Mouse (Mus musculus) heart, adult 2 months (tissue): ENCODE results near the gene Rxrg. TPM values are rescaled to one million over a fixed set of nuclear protein-coding genes. Genes with fewer than 3 reads are reported as not detected.

Experiments
- DNase-seq, 2 experiments: peaks; one replicate each; pipeline ENCODE4 v3.0.0; 2021
- H3K27ac ChIP-seq: fragments of 200-600 bp; 2 replicates; pipeline ENCODE4 v1.8.1; 2022
- H3K27me3 ChIP-seq: fragments of 200-500 bp; 2 replicates; pipeline ENCODE4 v1.6.1; 2012; ENCODE audit warnings: mild to moderate bottlenecking, low read length, inconsistent platforms, mixed read lengths; ENCODE audit not compliant: control insufficient read depth, insufficient read depth
- H3K36me3 ChIP-seq: fragments of 200-500 bp; 2 replicates; pipeline ENCODE4 v1.6.1; 2012; ENCODE audit warnings: low read length, inconsistent platforms; ENCODE audit not compliant: control insufficient read depth, insufficient read depth
- H3K4me1 ChIP-seq: fragments of 200-500 bp; 2 replicates; pipeline ENCODE4 v1.6.1; 2011; ENCODE audit warnings: low read length; ENCODE audit not compliant: control insufficient read depth, insufficient read depth
- H3K4me3 ChIP-seq: fragments of 200-600 bp; 2 replicates; pipeline ENCODE4 v1.8.1; 2022
- H3K79me2 ChIP-seq: fragments of 200-500 bp; replicated peaks from 2 replicates; pipeline ENCODE4 v1.6.1; 2012; ENCODE audit warnings: mild to moderate bottlenecking, inconsistent platforms, low read length, moderate library complexity, mixed read lengths; ENCODE audit not compliant: control insufficient read depth, insufficient read depth
- H3K9ac ChIP-seq: fragments of 200-500 bp; 2 replicates; pipeline ENCODE4 v1.6.1; 2012; ENCODE audit warnings: low read depth, mild to moderate bottlenecking, control low read depth, inconsistent platforms, low read length, mixed read lengths
- CTCF ChIP-seq: fragments of 200-600 bp; IDR thresholded peaks from 2 replicates; pipeline ENCODE4 v1.8.1; 2022; ENCODE audit warnings: antibody characterized with exemption, mild to moderate bottlenecking, moderate library complexity
- EP300 ChIP-seq: fragments of 200-500 bp; IDR thresholded peaks from 2 replicates; pipeline ENCODE4 v1.6.1; 2011; ENCODE audit warnings: low read depth, low read length, control low read depth; ENCODE audit not compliant: insufficient read depth
- POLR2A ChIP-seq: fragments of 200-500 bp; IDR thresholded peaks from 2 replicates; pipeline ENCODE4 v1.6.1; 2011; ENCODE audit warnings: mild to moderate bottlenecking, low read depth, low read length, control low read depth; ENCODE audit not compliant: insufficient read depth
- WGBS: fragments of 180-500 bp; shearing (Covaris S2); methylation state at CpG from one replicate; pipeline ENCODE4 v1.1.7; 2018; 5-methylcytosine and 5-hydroxymethylcytosine counted together
- intact Hi-C: fragments of 180-260 bp; cut with DNase I; formaldehyde crosslinking; loops from one replicate; pipeline ENCODE4 v1.15.1; 2025
- polyA plus RNA-seq: library from polyadenylated mRNA; depleted of rRNA; stranded (reverse); fragments of >200 nt; gene quantifications from 2 replicates; pipeline ENCODE4 v1.2.3, GENCODE M21; 2012
- total RNA-seq, 2 experiments: library from RNA; stranded (reverse); gene quantifications; 2 replicates each; pipeline ENCODE4 v1.2.3; 2021

Rxrg gene
- total and polyA plus RNA-seq, 3 experiments, result 64.2 to 81.3 (median 67.0) TPM

GRCm38 (mm10) chr1:167583195-167583594 lies 15.0 kb upstream of the Rxrg start:
- Histone ChIP-seq H3K4me3 (no peak overlapping the region), H3K4me1 (no peaks in the 10 kb centered on the region)
- WGBS, result 62% methylated on average over 6 of the region's 6 CpGs

GRCm38 (mm10) chr1:167583888-167584287 lies 14.3 kb upstream of the Rxrg start:
- Histone ChIP-seq H3K79me2 (no peaks in the 10 kb centered on the region), H3K4me3 (no peak overlapping the region), H3K4me1 (peaks cover under 1% of the 10 kb centered on the region; the same call in 1 of the 2 replicates), H3K9ac (no peak overlapping the region), H3K27me3 (no peaks in the 10 kb centered on the region), H3K36me3 (no peaks in the 10 kb centered on the region), H3K27ac (no peak overlapping the region)
- no peak for DNase-seq
- WGBS, result 52% methylated on average over 12 of the region's 12 CpGs
- TF ChIP-seq POLR2A, result no peak
- TF ChIP-seq EP300, result no peak
- TF ChIP-seq CTCF, result no peak
- intact Hi-C loops, result no loop called here

More at GRCm38 (mm10) chr1:167583195-167583594, 15.0 kb upstream of the Rxrg start:
- TF ChIP-seq POLR2A (no peak), CTCF (no peak)
- intact Hi-C loops, result no loop called here
- Histone ChIP-seq H3K27ac (no peak overlapping the region), H3K9ac (no peak overlapping the region), H3K79me2 (no peaks in the 10 kb centered on the region), H3K27me3 (no peaks in the 10 kb centered on the region), H3K36me3 (no peaks in the 10 kb centered on the region)
- no peak for DNase-seq

GRCm38 (mm10) chr1:167588747-167589558 lies 9.2 kb upstream of the Rxrg start:
- no peaks in the 10 kb centered on the region for H3K79me2 ChIP-seq
- TF ChIP-seq CTCF, result no peak
- no peak for TF ChIP-seq POLR2A
- no peak for TF ChIP-seq EP300
- H3K9ac ChIP-seq, result no peak overlapping the region
- H3K4me3 ChIP-seq, result no peak overlapping the region
- peaks cover 3% of the 10 kb centered on the region; the same call in 1 of the 2 replicates for H3K4me1 ChIP-seq
- no peaks in the 10 kb centered on the region for H3K27me3 ChIP-seq
- H3K36me3 ChIP-seq, result no peaks in the 10 kb centered on the region
- intact Hi-C loops, result no loop called here
- peak overlapping the region; percentile 36; the same call in 1 of the 2 replicates for H3K27ac ChIP-seq
- DNase-seq, result peak in 1 of 2 experiments; percentile 26
- 70% methylated on average over 16 of the region's 16 CpGs for WGBS

GRCm38 (mm10) chr1:167592175-167592574 lies 6.0 kb upstream of the Rxrg start:
- intact Hi-C loops, result no loop called here
- 72% methylated on average over 8 of the region's 8 CpGs for whole genome bisulfite sequencing
- H3K27ac ChIP-seq, result no peak overlapping the region

DNA sequence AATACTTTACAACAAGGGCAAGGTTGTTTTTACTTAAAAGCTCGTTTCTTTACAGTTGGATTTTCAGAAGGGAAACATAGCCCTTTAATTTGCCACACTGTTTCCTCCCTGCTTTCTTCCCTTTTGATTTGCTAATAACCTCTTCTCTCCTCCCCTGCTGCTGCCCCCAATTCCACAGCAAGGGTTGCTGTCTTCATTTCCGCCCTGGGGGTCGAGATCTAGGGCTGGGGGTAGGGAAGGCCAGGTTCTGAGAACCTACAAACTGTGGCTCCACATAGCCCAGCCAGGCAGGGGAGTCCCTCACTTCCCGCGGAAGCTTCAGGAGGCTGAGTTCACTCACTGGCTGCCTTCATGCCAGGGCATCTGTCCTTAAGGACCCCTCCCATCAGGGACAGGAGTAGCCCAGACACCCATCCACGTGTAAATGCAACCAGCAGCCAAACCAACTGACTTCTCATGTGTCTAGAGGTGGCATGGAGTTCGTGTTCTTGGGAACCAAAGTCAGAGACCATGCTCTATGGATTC lies 1.1 kb downstream of the Rxrg start:
- 43% methylated on average over 7 of the region's 7 CpGs for WGBS
- no peak for TF ChIP-seq EP300
- TF ChIP-seq POLR2A, result no peak
- no peak for TF ChIP-seq CTCF
- H3K4me3 ChIP-seq, result no peak overlapping the region
- H3K36me3 ChIP-seq, result no peaks in the 10 kb centered on the region
- intact Hi-C loops, result no loop called here
- H3K9ac ChIP-seq, result no peak overlapping the region
- DNase-seq, result no peak
- no peaks in the 10 kb centered on the region for H3K4me1 ChIP-seq
- no peaks in the 10 kb centered on the region for H3K27me3 ChIP-seq
- no peaks in the 10 kb centered on the region for H3K79me2 ChIP-seq
- no peak overlapping the region for H3K27ac ChIP-seq

More at GRCm38 (mm10) chr1:167592175-167592574, 6.0 kb upstream of the Rxrg start:
- Histone ChIP-seq H3K4me3 (no peak overlapping the region), H3K27me3 (no peaks in the 10 kb centered on the region), H3K9ac (no peak overlapping the region), H3K4me1 (peaks cover 3% of the 10 kb centered on the region; the same call in 1 of the 2 replicates), H3K79me2 (no peaks in the 10 kb centered on the region), H3K36me3 (no peaks in the 10 kb centered on the region)
- DNase-seq, result no peak
- TF ChIP-seq EP300, result no peak
- TF ChIP-seq CTCF, result no peak
- TF ChIP-seq POLR2A, result no peak

- DNase-seq, result no peak
- 44% methylated on average over 9 of the region's 9 CpGs for WGBS
- Histone ChIP-seq H3K4me3 (no peak overlapping the region), H3K27me3 (no peaks in the 10 kb centered on the region), H3K4me1 (no peaks in the 10 kb centered on the region), H3K36me3 (no peaks in the 10 kb centered on the region), H3K9ac (no peak overlapping the region), H3K79me2 (no peaks in the 10 kb centered on the region), H3K27ac (no peak overlapping the region)
- intact Hi-C loops, result no loop called here
- TF ChIP-seq EP300 (no peak), CTCF (no peak), POLR2A (no peak)
Observed at GRCm38 (mm10) chr1:167608201-167608741, 10.1 kb downstream of the Rxrg start.
